8 mouse cellular contexts compared by ENCODE assay signal in genomic region chr19:38042261-38042722, GRCm38 (mm10). TPM values are rescaled to one million over a fixed set of nuclear protein-coding genes. Genes with fewer than 3 reads are reported as not detected.
DNase-seq lines count a peak whose midpoint lies in the region; ATAC-seq and TF ChIP-seq lines count a peak whose summit lies in the region.

No protein-coding gene starts in this region.

- H3K27ac ChIP-seq in heart, embryonic 10.5 days = peak overlapping the region; percentile 70; the same call in 1 of the 2 replicates
- no peak overlapping the region for H3K27ac ChIP-seq in kidney, embryonic 14.5 days (ENCODE audit: low read depth, low read length)

- ATAC-seq in Patski = peak; percentile 31
- ATAC-seq in kidney, embryonic 14.5 days (ENCODE audit: low FRiP score, low TSS enrichment) = peak; percentile 51

- POLR2A ChIA-PET in Patski (lab: Charles Lee) = interaction anchor here (0.7 to 2.0 kb wide), 7 partner anchors 9 to 133 kb away, joined by 3 to 12 read pairs (median 6); no protein-coding TSS in a partner anchor

- no peaks in the 10 kb centered on the region for H3K9me3 ChIP-seq in heart, embryonic 10.5 days
- no peaks in the 10 kb centered on the region for H3K9me3 ChIP-seq in kidney, embryonic 14.5 days (ENCODE audit: control insufficient read depth, low read length)

- peak overlapping the region; percentile 37; the same call in 1 of the 2 replicates for H3K9ac ChIP-seq in kidney, embryonic 14.5 days (ENCODE audit: low read depth, low read length)

- TF ChIP-seq CTCF in Patski (IDR thresholded peaks at IDR 0.05) = no peak

- peaks cover 9% of the 10 kb centered on the region for H3K4me1 ChIP-seq in heart, embryonic 10.5 days
- no peaks in the 10 kb centered on the region; the same call in 1 of the 2 replicates for H3K4me1 ChIP-seq in kidney, embryonic 14.5 days (ENCODE audit: control insufficient read depth, insufficient read depth, low read length)

- in situ Hi-C loops in Patski (cut with MboI; ENCODE audit: low pct_unique_long_range_greater_than_20kb) = loop anchor here (5.0 to 10.0 kb wide), 2 partner anchors 35 to 467 kb away; no protein-coding TSS in a partner anchor

- CTCF ChIA-PET in Patski (lab: Charles Lee) = interaction anchor here (0.9 to 1.9 kb wide), 6 partner anchors 12 to 87 kb away, joined by 3 to 16 read pairs (median 4); partner anchors contain the start of gene Cep55

- peak overlapping the region; percentile 70 for H3K4me2 ChIP-seq in kidney, embryonic 14.5 days (replicated peaks; ENCODE audit: low read depth, low read length)

- 15% methylated on average over 5 of the region's 5 CpGs for WGBS in heart, embryonic 10.5 days
- WGBS in kidney, embryonic 14.5 days = 16% methylated on average over 5 of the region's 5 CpGs

- H3K4me3 ChIP-seq in heart, embryonic 10.5 days = peak overlapping the region; percentile 64
- peak overlapping the region; percentile 48 for H3K4me3 ChIP-seq in kidney, embryonic 14.5 days (ENCODE audit: low read length)

- no peaks in the 10 kb centered on the region for H3K36me3 ChIP-seq in heart, embryonic 10.5 days
- no peaks in the 10 kb centered on the region for H3K36me3 ChIP-seq in kidney, embryonic 14.5 days (ENCODE audit: control insufficient read depth, insufficient read depth, low read length)

- peak; percentile 20 for DNase-seq in adrenal gland, postnatal 10 days
- DNase-seq in adrenal gland, adult 8-10 months = no peak
- no peak for DNase-seq in Patski (ENCODE audit: low read depth, low spot score)
- DNase-seq in heart, embryonic 10.5 days (ENCODE audit: low spot score) = no peak
- DNase-seq in lung, postnatal 4 days = peak; percentile 39 to 46
- no peak for DNase-seq in thymus, postnatal 36 days
- DNase-seq in right cerebral cortex, postnatal 4 days = no peak

- H3K27me3 ChIP-seq in Patski = no peaks in the 10 kb centered on the region
- H3K27me3 ChIP-seq in heart, embryonic 10.5 days (ENCODE audit: insufficient read depth, poor library complexity, severe bottlenecking) = peaks cover 20% of the 10 kb centered on the region; the same call in 1 of the 2 replicates
- no peaks in the 10 kb centered on the region for H3K27me3 ChIP-seq in kidney, embryonic 14.5 days (ENCODE audit: control insufficient read depth, insufficient read depth, low read length)

RNA-seq across cellular contexts. Expression of gene Myof, which starts 1.1 kb away (rescaled TPM):
- 10 to 100 TPM; 15.1 to 16.0 TPM for total RNA-seq in adrenal gland, postnatal 10 days (2021)
- total RNA-seq in adrenal gland, adult 8-10 months (2022) = 100 to 1,000 TPM in 1 of 4 experiments, 10 to 100 TPM in 3; 33.4 to 102 (median 63.6) TPM
- polyA plus RNA-seq in Patski (2021) = 467 TPM
- polyA plus RNA-seq in heart, embryonic 10.5 days (2016; fragmentation: Nextera tagmentation; extraction: Ambion mirVana) = 4.0 and 4.6 TPM in 2 replicates
- 14.5 and 17.1 TPM in 2 replicates for polyA plus RNA-seq in kidney, embryonic 14.5 days (2014; fragmentation: Nextera tagmentation; extraction: Ambion mirVana)

RNA-seq across cellular contexts. Expression of gene Cep55, which starts 12.5 kb away (rescaled TPM):
- total RNA-seq in adrenal gland, postnatal 10 days (2021) = 1 to 10 TPM; 7.1 to 7.7 TPM
- 1 to 10 TPM in 3 of 4 experiments, under 1 TPM in 1; 0.44 to 1.5 (median 1.2) TPM for total RNA-seq in adrenal gland, adult 8-10 months (2022)
- 24.5 TPM for polyA plus RNA-seq in Patski (2021)
- polyA plus RNA-seq in heart, embryonic 10.5 days (2016; fragmentation: Nextera tagmentation; extraction: Ambion mirVana) = 30.0 and 31.8 TPM in 2 replicates
- 28.1 and 33.0 TPM in 2 replicates for polyA plus RNA-seq in kidney, embryonic 14.5 days (2014; fragmentation: Nextera tagmentation; extraction: Ambion mirVana)

RNA-seq across cellular contexts. Expression of gene Ffar4, which starts 54.6 kb away (rescaled TPM):
- total RNA-seq in adrenal gland, postnatal 10 days (2021) = 10 to 100 TPM; 11.2 to 46.7 TPM
- total RNA-seq in adrenal gland, adult 8-10 months (2022) = 1 to 10 TPM; 1.2 to 7.2 (median 4.5) TPM
- not detected for polyA plus RNA-seq in Patski (2021)
- polyA plus RNA-seq in heart, embryonic 10.5 days (2016; fragmentation: Nextera tagmentation; extraction: Ambion mirVana) = 0.14 and 1.5 TPM in 2 replicates
- 1.0 and 1.1 TPM in 2 replicates for polyA plus RNA-seq in kidney, embryonic 14.5 days (2014; fragmentation: Nextera tagmentation; extraction: Ambion mirVana)

Comparison
In these comparisons a context has a peak if more than half of its experiments do, and no peak if none do; other contexts are left out.
1. DNase-seq: peak in adrenal gland, postnatal 10 days (single experiment) and lung, postnatal 4 days (2 of 2); none in adrenal gland, adult 8-10 months (single experiment), Patski (single experiment), heart, embryonic 10.5 days (single experiment), thymus, postnatal 36 days (0 of 2) and right cerebral cortex, postnatal 4 days (single experiment).
2. RNA of gene Myof, which starts 1.1 kb away (polyA plus RNA-seq): 467 TPM in Patski (single experiment); 14.5 to 17.1 TPM in kidney, embryonic 14.5 days and 4.0 to 4.6 TPM in heart, embryonic 10.5 days; every median in the first group is over 10 times any median in the second.